Mouse (Mus musculus): Measurements from ENCODE around the gene Rgs3.

DNA sequence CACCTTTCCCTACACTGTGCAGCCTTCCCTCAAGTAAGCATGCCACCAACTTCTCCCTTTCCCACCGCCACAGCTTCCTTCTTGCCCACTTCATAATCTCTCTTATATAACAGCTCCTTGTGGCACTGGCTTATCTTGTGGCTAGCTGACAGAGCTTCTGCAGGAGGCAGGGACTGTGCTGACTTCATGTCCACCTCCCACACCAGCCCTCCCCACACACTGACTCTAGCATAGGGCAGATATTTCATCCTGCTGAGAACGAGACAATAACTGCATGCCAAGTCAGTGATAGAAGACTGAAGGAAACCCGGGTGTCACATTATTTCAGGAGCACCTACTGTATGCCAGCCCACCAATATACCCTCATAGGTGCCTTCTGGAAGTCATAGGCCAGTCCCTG, 44.2 kb upstream of the Rgs3 start:
- TF ChIP-seq POLR2A (IDR thresholded peaks at IDR 0.05; ENCODE audit: low read depth, low read length) (no peak), CTCF (IDR thresholded peaks at IDR 0.05; ENCODE audit: borderline replicate concordance, insufficient read depth, low read length) (no peak)
